Mouse (Mus musculus): ENCODE measurements around the gene Grn. TPM values are rescaled to one million over a fixed set of nuclear protein-coding genes. Genes with fewer than 3 reads are reported as not detected.
A peak's percentile ranks its signal among the peaks of the same experiment; 100 is the strongest.

The Grn gene
- polyA plus RNA-seq, 1 experiment from 2014 or later = 110 TPM

DNA sequence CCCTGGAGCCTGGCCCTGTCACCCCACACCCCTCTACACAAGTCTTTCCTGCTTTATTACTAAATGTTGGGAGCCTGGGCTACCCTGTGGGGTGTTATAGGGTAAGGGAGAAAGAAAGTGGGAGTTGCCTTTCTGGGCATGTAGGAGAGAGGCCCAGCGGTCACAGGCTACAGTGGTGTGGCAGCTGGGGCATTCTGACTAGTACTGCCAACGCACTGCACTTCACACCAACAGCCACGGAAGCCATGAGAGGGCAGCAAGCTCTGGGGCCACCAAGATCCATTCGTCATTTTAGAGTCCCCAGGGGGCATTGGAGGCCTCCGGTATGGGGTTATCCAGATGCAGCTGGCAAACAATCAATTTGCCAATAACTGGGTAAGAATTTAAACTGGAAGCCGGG, 12.0 kb downstream of the Grn start:
- H3K27me3 ChIP-seq (ENCODE audit: control insufficient read depth, insufficient read depth, low read length) = peaks cover 12% of the 10 kb centered on the region
- no peak overlapping the region for H3K4me2 ChIP-seq
- peaks cover 45% of the 10 kb centered on the region for H3K4me1 ChIP-seq (ENCODE audit: control insufficient read depth, insufficient read depth, low read length)
- H3K9me3 ChIP-seq (replicated peaks; ENCODE audit: control insufficient read depth, low read length) = no peaks in the 10 kb centered on the region
- H3K9ac ChIP-seq (ENCODE audit: low read depth, low read length) = no peak overlapping the region
- H3K36me3 ChIP-seq (ENCODE audit: control insufficient read depth, insufficient read depth, low read length) = peaks cover 13% of the 10 kb centered on the region
- no peak overlapping the region for H3K27ac ChIP-seq (ENCODE audit: low read depth, low read length)
- H3K4me3 ChIP-seq (ENCODE audit: low read depth, low read length) = no peak overlapping the region
- 91% methylated on average over 6 of the region's 6 CpGs for whole genome bisulfite sequencing (ENCODE audit: insufficient replicate concordance)
- ATAC-seq (replicated peaks; ENCODE audit: insufficient number of reproducible peaks, low FRiP score, low TSS enrichment) = no peak

- Histone ChIP-seq H3K9ac (ENCODE audit: low read depth, low read length) (0 out of 2 replicates have a peak overlapping the region, but pooled peaks have one; percentile 10), H3K4me2 (peak overlapping the region; percentile 35), H3K9me3 (replicated peaks; ENCODE audit: control insufficient read depth, low read length) (no peaks in the 10 kb centered on the region), H3K27me3 (ENCODE audit: control insufficient read depth, insufficient read depth, low read length) (peaks cover 17% of the 10 kb centered on the region), H3K27ac (ENCODE audit: low read depth, low read length) (no peak overlapping the region), H3K4me1 (ENCODE audit: control insufficient read depth, insufficient read depth, low read length) (peaks cover 43% of the 10 kb centered on the region), H3K36me3 (ENCODE audit: control insufficient read depth, insufficient read depth, low read length) (peaks cover 11% of the 10 kb centered on the region), H3K4me3 (ENCODE audit: low read depth, low read length) (no peak overlapping the region)
- ATAC-seq (replicated peaks; ENCODE audit: insufficient number of reproducible peaks, low FRiP score, low TSS enrichment) = no peak
- 48% methylated on average over 12 of the region's 12 CpGs for WGBS (ENCODE audit: insufficient replicate concordance)
Observed at GRCm38 (mm10) chr11:102443740-102444139, 13.6 kb downstream of the Grn start.

GRCm38 (mm10) chr11:102444321-102444720, 14.2 kb downstream of the Grn start:
- Histone ChIP-seq H3K36me3 (ENCODE audit: control insufficient read depth, insufficient read depth, low read length) (peaks cover 11% of the 10 kb centered on the region), H3K27me3 (ENCODE audit: control insufficient read depth, insufficient read depth, low read length) (peaks cover 14% of the 10 kb centered on the region), H3K4me2 (no peak overlapping the region), H3K9me3 (replicated peaks; ENCODE audit: control insufficient read depth, low read length) (no peaks in the 10 kb centered on the region), H3K4me3 (ENCODE audit: low read depth, low read length) (no peak overlapping the region), H3K4me1 (ENCODE audit: control insufficient read depth, insufficient read depth, low read length) (peaks cover 43% of the 10 kb centered on the region), H3K27ac (ENCODE audit: low read depth, low read length) (no peak overlapping the region), H3K9ac (ENCODE audit: low read depth, low read length) (no peak overlapping the region)
- ATAC-seq (replicated peaks; ENCODE audit: insufficient number of reproducible peaks, low FRiP score, low TSS enrichment) = no peak
- WGBS (ENCODE audit: insufficient replicate concordance) = 61% methylated on average over 3 of the region's 3 CpGs

- Histone ChIP-seq H3K27ac (ENCODE audit: low read depth, low read length) (no peak overlapping the region), H3K4me2 (no peak overlapping the region; the same call in 1 of the 2 replicates), H3K4me3 (ENCODE audit: low read depth, low read length) (no peak overlapping the region), H3K9ac (ENCODE audit: low read depth, low read length) (no peak overlapping the region), H3K4me1 (ENCODE audit: control insufficient read depth, insufficient read depth, low read length) (peaks cover 43% of the 10 kb centered on the region), H3K27me3 (ENCODE audit: control insufficient read depth, insufficient read depth, low read length) (peaks cover 11% of the 10 kb centered on the region), H3K36me3 (ENCODE audit: control insufficient read depth, insufficient read depth, low read length) (peaks cover 9% of the 10 kb centered on the region), H3K9me3 (replicated peaks; ENCODE audit: control insufficient read depth, low read length) (no peaks in the 10 kb centered on the region)
- 9% methylated on average over 6 of the region's 6 CpGs for WGBS (ENCODE audit: insufficient replicate concordance)
- ATAC-seq (replicated peaks; ENCODE audit: insufficient number of reproducible peaks, low FRiP score, low TSS enrichment) = no peak
Observed at GRCm38 (mm10) chr11:102444781-102445180, 14.7 kb downstream of the Grn start.

- H3K9ac ChIP-seq (ENCODE audit: low read depth, low read length) = 0 out of 2 replicates have a peak overlapping the region, but pooled peaks have one; percentile 43
- H3K4me1 ChIP-seq (ENCODE audit: control insufficient read depth, insufficient read depth, low read length) = peaks cover 43% of the 10 kb centered on the region
- peaks cover 8% of the 10 kb centered on the region for H3K27me3 ChIP-seq (ENCODE audit: control insufficient read depth, insufficient read depth, low read length)
- ATAC-seq (replicated peaks; ENCODE audit: insufficient number of reproducible peaks, low FRiP score, low TSS enrichment) = peak; percentile 16; the same call in 1 of the 2 replicates
- peak overlapping the region; percentile 87 for H3K4me3 ChIP-seq (ENCODE audit: low read depth, low read length)
- H3K36me3 ChIP-seq (ENCODE audit: control insufficient read depth, insufficient read depth, low read length) = peaks cover 7% of the 10 kb centered on the region
- peak overlapping the region; percentile 76; the same call in 1 of the 2 replicates for H3K27ac ChIP-seq (ENCODE audit: low read depth, low read length)
- H3K9me3 ChIP-seq (replicated peaks; ENCODE audit: control insufficient read depth, low read length) = no peaks in the 10 kb centered on the region
- H3K4me2 ChIP-seq = peak overlapping the region; percentile 94
- 10% methylated on average over 10 of the region's 10 CpGs for WGBS (ENCODE audit: insufficient replicate concordance)
Observed at GRCm38 (mm10) chr11:102445264-102445890, 15.3 kb downstream of the Grn start.

- Histone ChIP-seq H3K27ac (ENCODE audit: low read depth, low read length) (peak overlapping the region; percentile 76), H3K4me1 (ENCODE audit: control insufficient read depth, insufficient read depth, low read length) (peaks cover 43% of the 10 kb centered on the region), H3K36me3 (ENCODE audit: control insufficient read depth, insufficient read depth, low read length) (peaks cover 7% of the 10 kb centered on the region), H3K4me2 (peak overlapping the region; percentile 94), H3K9ac (ENCODE audit: low read depth, low read length) (0 out of 2 replicates have a peak overlapping the region, but pooled peaks have one; percentile 43), H3K27me3 (ENCODE audit: control insufficient read depth, insufficient read depth, low read length) (peaks cover 8% of the 10 kb centered on the region), H3K4me3 (ENCODE audit: low read depth, low read length) (peak overlapping the region; percentile 87), H3K9me3 (replicated peaks; ENCODE audit: control insufficient read depth, low read length) (no peaks in the 10 kb centered on the region)
- WGBS (ENCODE audit: insufficient replicate concordance) = 10% methylated on average over 7 of the region's 7 CpGs
- peak; percentile 5; the same call in 1 of the 2 replicates for ATAC-seq (replicated peaks; ENCODE audit: insufficient number of reproducible peaks, low FRiP score, low TSS enrichment)
Observed at GRCm38 (mm10) chr11:102445891-102446361, 15.8 kb downstream of the Grn start.

- Histone ChIP-seq H3K4me2 (peak overlapping the region; percentile 94), H3K9ac (ENCODE audit: low read depth, low read length) (peak overlapping the region; percentile 91)
- under 1% methylated on average over 46 of the region's 49 CpGs for WGBS (ENCODE audit: insufficient replicate concordance)
Observed at GRCm38 (mm10) chr11:102446581-102447461, 16.7 kb downstream of the Grn start.

GRCm38 (mm10) chr11:102447497-102447896, 17.4 kb downstream of the Grn start, which contains the start of gene Fam171a2:
Gene Fam171a2, minus strand, starts transcription at chr11:102447682.
- peak within 1 kb of the TSS; percentile 87 for H3K4me3 ChIP-seq (ENCODE audit: low read depth, low read length)

More at GRCm38 (mm10) chr11:102446581-102447461, 16.7 kb downstream of the Grn start:
- ATAC-seq (replicated peaks; ENCODE audit: insufficient number of reproducible peaks, low FRiP score, low TSS enrichment) = peak; percentile 29; the same call in 1 of the 2 replicates
- H3K27ac ChIP-seq (ENCODE audit: low read depth, low read length) = peak overlapping the region; percentile 76
- peaks cover 43% of the 10 kb centered on the region for H3K4me1 ChIP-seq (ENCODE audit: control insufficient read depth, insufficient read depth, low read length)
- H3K36me3 ChIP-seq (ENCODE audit: control insufficient read depth, insufficient read depth, low read length) = peaks cover 4% of the 10 kb centered on the region; the same call in 1 of the 2 replicates
- H3K27me3 ChIP-seq (ENCODE audit: control insufficient read depth, insufficient read depth, low read length) = peaks cover 8% of the 10 kb centered on the region
- no peaks in the 10 kb centered on the region for H3K9me3 ChIP-seq (replicated peaks; ENCODE audit: control insufficient read depth, low read length)
- H3K4me3 ChIP-seq (ENCODE audit: low read depth, low read length) = peak overlapping the region; percentile 87

More at GRCm38 (mm10) chr11:102447497-102447896, 17.4 kb downstream of the Grn start, which contains the start of gene Fam171a2:
- H3K4me1 ChIP-seq (ENCODE audit: control insufficient read depth, insufficient read depth, low read length) = peaks cover 43% of the 10 kb centered on the region
- WGBS (ENCODE audit: insufficient replicate concordance) = 0% methylated on average over 40 of the region's 40 CpGs
- ATAC-seq (replicated peaks; ENCODE audit: insufficient number of reproducible peaks, low FRiP score, low TSS enrichment) = peak; percentile 39
- H3K4me2 ChIP-seq = peak within 1 kb of the TSS; percentile 94
- peak within 1 kb of the TSS; percentile 91 for H3K9ac ChIP-seq (ENCODE audit: low read depth, low read length)
- peak within 1 kb of the TSS; percentile 76 for H3K27ac ChIP-seq (ENCODE audit: low read depth, low read length)
- H3K36me3 ChIP-seq (ENCODE audit: control insufficient read depth, insufficient read depth, low read length) = peaks cover 4% of the 10 kb centered on the region; the same call in 1 of the 2 replicates
- H3K9me3 ChIP-seq (replicated peaks; ENCODE audit: control insufficient read depth, low read length) = no peaks in the 10 kb centered on the region
- peaks cover 12% of the 10 kb centered on the region for H3K27me3 ChIP-seq (ENCODE audit: control insufficient read depth, insufficient read depth, low read length)

Measured in heart, embryonic 11.5 days (tissue).